Mouse (Mus musculus): ENCODE results near the gene Klk1b5.

GRCm38 (mm10) chr7:44179299-44180045 is 36.3 kb upstream of the Klk1b5 start:
- no peak for TF ChIP-seq CTCF (IDR thresholded peaks at IDR 0.05; ENCODE audit: low read depth, low read length)
- TF ChIP-seq GATA1 (IDR thresholded peaks at IDR 0.05; ENCODE audit: borderline replicate concordance, low read length): no peak
